Mouse (Mus musculus): ENCODE measurements around the gene Art3.

GRCm38 (mm10) chr5:92402816-92403215, 71.2 kb downstream of the Art3 start:
- TF ChIP-seq EP300 (IDR thresholded peaks at IDR 0.05): no peak
- TF ChIP-seq CTCF (IDR thresholded peaks at IDR 0.05): no peak
